Mouse (Mus musculus) brain, embryonic 14.5 days (tissue): Measurements from ENCODE around the gene Svep1. TPM values are rescaled to one million over a fixed set of nuclear protein-coding genes. Genes with fewer than 3 reads are reported as not detected.
A peak's percentile ranks its signal among the peaks of the same experiment; 100 is the strongest.

Source experiments
- DNase-seq: peaks from one replicate; pipeline ENCODE4 v3.0.0-alpha.2; 2011; ENCODE audit warnings: low read depth
- CTCF ChIP-seq: fragments of 200-500 bp; IDR thresholded peaks from 2 replicates; pipeline ENCODE4 v1.5.1; 2012; ENCODE audit warnings: inconsistent platforms, mild to moderate bottlenecking, moderate library complexity, borderline replicate concordance; ENCODE audit not compliant: insufficient read depth, insufficient read length; ENCODE audit errors: extremely low read depth
- POLR2A ChIP-seq: fragments of 200-500 bp; IDR thresholded peaks from 2 replicates; pipeline ENCODE4 v1.6.1; 2012; ENCODE audit warnings: mild to moderate bottlenecking, inconsistent platforms, borderline replicate concordance; ENCODE audit not compliant: poor library complexity, insufficient read depth, insufficient read length, severe bottlenecking; ENCODE audit errors: extremely low read depth
- polyA plus RNA-seq: library from polyadenylated mRNA; depleted of rRNA; stranded (reverse); fragments of >200 nt; gene quantifications from 2 replicates; pipeline ENCODE4 v1.2.3, GENCODE M21; 2012

The Svep1 gene
- polyA plus RNA-seq, 1 experiment = 2.3 TPM

GRCm38 (mm10) chr4:58077536-58077935 lies 129.1 kb downstream of the Svep1 start:
- DNase-seq = no peak
- no peak for TF ChIP-seq POLR2A
- no peak for TF ChIP-seq CTCF

- TF ChIP-seq POLR2A = no peak
- no peak for TF ChIP-seq CTCF
- peak; percentile 22 for DNase-seq
These were observed 133.8 kb downstream of the Svep1 start for GRCm38 (mm10) chr4:58072888-58073287.

- DNase-seq = no peak
- TF ChIP-seq CTCF = no peak
- no peak for TF ChIP-seq POLR2A
These were observed 137.8 kb downstream of the Svep1 start for GRCm38 (mm10) chr4:58068886-58069285.

GRCm38 (mm10) chr4:58064721-58065120 lies 141.9 kb downstream of the Svep1 start:
- TF ChIP-seq CTCF (no peak), POLR2A (no peak)
- no peak for DNase-seq

GRCm38 (mm10) chr4:58062933-58063332 lies 143.7 kb downstream of the Svep1 start:
- TF ChIP-seq CTCF (no peak), POLR2A (no peak)
- no peak for DNase-seq

- no peak for TF ChIP-seq POLR2A
- TF ChIP-seq CTCF = no peak
- no peak for DNase-seq
These were observed 151.0 kb downstream of the Svep1 start for GRCm38 (mm10) chr4:58055653-58056052.

GRCm38 (mm10) chr4:58054441-58054840 lies 152.2 kb downstream of the Svep1 start:
- TF ChIP-seq POLR2A = no peak
- no peak for TF ChIP-seq CTCF
- DNase-seq = no peak

GRCm38 (mm10) chr4:58050746-58051145 lies 155.9 kb downstream of the Svep1 start:
- no peak for TF ChIP-seq CTCF
- TF ChIP-seq POLR2A = no peak
- peak; percentile 51 for DNase-seq

GRCm38 (mm10) chr4:58050276-58050675 lies 156.4 kb downstream of the Svep1 start:
- TF ChIP-seq CTCF = no peak
- no peak for DNase-seq

GRCm38 (mm10) chr4:58044833-58045232 lies 161.8 kb downstream of the Svep1 start:
- TF ChIP-seq POLR2A = no peak
- no peak for TF ChIP-seq CTCF
- DNase-seq = no peak

- TF ChIP-seq POLR2A (no peak), CTCF (no peak)
- no peak for DNase-seq
These were observed 162.3 kb downstream of the Svep1 start for GRCm38 (mm10) chr4:58044356-58044755.

GRCm38 (mm10) chr4:58040093-58040492 lies 166.6 kb downstream of the Svep1 start:
- no peak for DNase-seq
- TF ChIP-seq CTCF = no peak
- no peak for TF ChIP-seq POLR2A

- no peak for DNase-seq
- TF ChIP-seq POLR2A (no peak), CTCF (no peak)
These were observed 169.5 kb downstream of the Svep1 start for GRCm38 (mm10) chr4:58037096-58037705.

GRCm38 (mm10) chr4:58034663-58035062 lies 172.0 kb downstream of the Svep1 start:
- no peak for TF ChIP-seq CTCF
- no peak for TF ChIP-seq POLR2A
- no peak for DNase-seq
